Mouse (Mus musculus) liver, postnatal 0 days (tissue): Measurements from ENCODE around the gene Slc35f6. TPM values are rescaled to one million over a fixed set of nuclear protein-coding genes. Genes with fewer than 3 reads are reported as not detected.

Experiments
- ATAC-seq: fragments of 200-750 bp; cut with Nextera tagmentation; 2 replicates; pipeline ENCODE4 v1.8.0; 2017; ENCODE audit warnings: mild to moderate bottlenecking, moderate library complexity
- DNase-seq: peaks from one replicate; pipeline ENCODE4 v3.0.0-alpha.2; 2016
- H3K27ac ChIP-seq: fragments of 300-500 bp; sonication (generic); 2 replicates; pipeline ENCODE4 v1.5.1; 2014; ENCODE audit warnings: antibody characterized with exemption, moderate library complexity, mild to moderate bottlenecking, low read depth
- H3K27me3 ChIP-seq: fragments of 300-500 bp; sonication (generic); 2 replicates; pipeline ENCODE4 v1.6.1; 2014; ENCODE audit warnings: low read length, control low read depth, mixed read lengths; ENCODE audit not compliant: insufficient read depth
- H3K36me3 ChIP-seq: fragments of 300-500 bp; sonication (generic); replicated peaks from 2 replicates; pipeline ENCODE4 v1.6.1; 2014; ENCODE audit warnings: mild to moderate bottlenecking, control low read depth, low read length, moderate library complexity, mixed read lengths; ENCODE audit not compliant: insufficient read depth
- H3K4me1 ChIP-seq: fragments of 300-500 bp; sonication (generic); 2 replicates; pipeline ENCODE4 v1.6.1; 2014; ENCODE audit warnings: antibody characterized with exemption, mild to moderate bottlenecking, control low read depth; ENCODE audit not compliant: insufficient read depth
- H3K4me2 ChIP-seq: fragments of 300-500 bp; sonication (generic); 2 replicates; pipeline ENCODE4 v1.6.1; 2014; ENCODE audit warnings: low read depth, mild to moderate bottlenecking, low read length, moderate library complexity, mixed read lengths
- H3K4me3 ChIP-seq: fragments of 300-500 bp; sonication (generic); 2 replicates; pipeline ENCODE4 v1.5.1; 2014; ENCODE audit warnings: low read depth, low read length
- H3K9ac ChIP-seq: fragments of 300-500 bp; sonication (generic); replicated peaks from 2 replicates; pipeline ENCODE4 v1.6.1; 2014; ENCODE audit warnings: mild to moderate bottlenecking, moderate library complexity
- H3K9me3 ChIP-seq: fragments of 300-500 bp; sonication (generic); 2 replicates; pipeline ENCODE4 v1.6.1; 2016; ENCODE audit warnings: mild to moderate bottlenecking, control low read depth, low read length, mixed read lengths
- CTCF ChIP-seq: sonication (generic); IDR thresholded peaks from 2 replicates; pipeline ENCODE4 v1.5.1; 2016; ENCODE audit warnings: antibody characterized with exemption, low read depth
- EP300 ChIP-seq: IDR thresholded peaks from 2 replicates; pipeline ENCODE4 v1.6.1; 2016; ENCODE audit warnings: antibody characterized with exemption, low read depth, mild to moderate bottlenecking
- WGBS: fragments of 180-500 bp; shearing (Covaris S2); extraction: QIAGEN DNeasy Blood & Tissue Kit; methylation state at CpG from one replicate; pipeline ENCODE4 v1.1.7; 2014; ENCODE audit not compliant: insufficient replicate concordance; 5-methylcytosine and 5-hydroxymethylcytosine counted together
- polyA plus RNA-seq: library from polyadenylated mRNA; unstranded; fragments of >200 nt; fragmentation: Nextera tagmentation; extraction: Ambion mirVana; gene quantifications from 2 replicates; pipeline ENCODE4 v1.2.1, GENCODE M21; 2015

The Slc35f6 gene
- polyA plus RNA-seq, 1 experiment from 2014 or later = 13.8 TPM

DNA sequence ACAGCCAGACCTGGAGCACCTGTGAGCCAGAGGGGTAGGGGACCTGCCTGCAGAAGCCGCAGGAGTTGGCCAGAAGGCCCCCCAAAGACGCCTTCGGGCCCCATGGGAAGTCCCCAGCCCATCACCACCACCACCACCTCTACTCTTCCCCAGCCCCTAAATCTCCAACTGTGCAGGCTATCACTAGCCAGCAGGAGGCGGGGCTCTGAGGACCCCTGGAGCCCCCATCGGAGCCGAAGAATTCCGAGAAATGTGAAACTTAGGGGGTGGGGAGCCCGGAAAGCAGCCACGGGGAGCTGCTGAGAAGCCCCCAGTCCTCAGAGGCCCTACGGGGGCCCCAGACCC is 24.9 kb upstream of the Slc35f6 start:
- ATAC-seq = no peak

DNA sequence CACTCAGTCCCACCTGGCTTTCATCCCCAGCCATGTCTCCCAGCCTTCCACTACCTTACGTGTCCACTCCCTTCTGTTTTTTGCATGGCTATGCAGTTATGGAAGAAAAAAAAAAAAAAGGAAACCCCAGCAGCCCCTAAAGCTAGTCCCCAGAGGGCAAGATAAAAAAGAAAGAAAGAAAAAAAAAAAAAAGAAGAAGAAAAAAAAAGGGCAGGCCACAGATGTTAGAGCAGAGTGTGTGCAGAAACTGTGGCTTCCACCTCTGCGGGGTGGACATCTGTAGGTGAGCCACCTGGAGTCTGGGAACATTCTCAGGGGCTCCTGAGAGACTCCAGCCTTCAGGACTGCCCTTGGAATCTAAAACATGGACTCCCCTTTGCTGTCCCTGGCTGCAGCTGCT is 24.4 kb upstream of the Slc35f6 start:
- Histone ChIP-seq H3K4me1 (peaks cover 23% of the 10 kb centered on the region), H3K36me3 (no peaks in the 10 kb centered on the region), H3K4me2 (0 out of 2 replicates have a peak overlapping the region, but pooled peaks have one; percentile 61), H3K9me3 (no peaks in the 10 kb centered on the region), H3K27ac (no peak overlapping the region), H3K4me3 (peak overlapping the region; percentile 25; the same call in 1 of the 2 replicates), H3K27me3 (peaks cover 30% of the 10 kb centered on the region), H3K9ac (no peak overlapping the region)
- no peak for TF ChIP-seq EP300
- TF ChIP-seq CTCF = no peak
- ATAC-seq = no peak
- no peak for DNase-seq
- WGBS = 45% methylated on average over 2 of the region's 2 CpGs

More for the DNA sequence above, 24.9 kb upstream of the Slc35f6 start:
- 4% methylated on average over 10 of the region's 10 CpGs for WGBS
- Histone ChIP-seq H3K9me3 (no peaks in the 10 kb centered on the region), H3K9ac (no peak overlapping the region), H3K27me3 (peaks cover 30% of the 10 kb centered on the region), H3K36me3 (no peaks in the 10 kb centered on the region), H3K4me3 (peak overlapping the region; percentile 25), H3K4me2 (peak overlapping the region; percentile 61), H3K27ac (no peak overlapping the region), H3K4me1 (peaks cover 28% of the 10 kb centered on the region)
- no peak for TF ChIP-seq CTCF
- TF ChIP-seq EP300 = no peak
- DNase-seq = no peak

- no peak for ATAC-seq
- no peak for TF ChIP-seq EP300
- no peak for TF ChIP-seq CTCF
- H3K9ac ChIP-seq = no peak overlapping the region
These were observed 23.4 kb upstream of the Slc35f6 start for GRCm38 (mm10) chr5:30624311-30624710.

GRCm38 (mm10) chr5:30624908-30625307 is 22.8 kb upstream of the Slc35f6 start:
- H3K9ac ChIP-seq = no peak overlapping the region
- peaks cover 30% of the 10 kb centered on the region for H3K27me3 ChIP-seq
- H3K4me3 ChIP-seq = no peak overlapping the region
- WGBS = 48% methylated on average over 4 of the region's 4 CpGs
- no peaks in the 10 kb centered on the region for H3K36me3 ChIP-seq
- TF ChIP-seq CTCF (no peak), EP300 (no peak)
- ATAC-seq = no peak
- no peak for DNase-seq
- H3K4me2 ChIP-seq = no peak overlapping the region
- peaks cover 21% of the 10 kb centered on the region for H3K4me1 ChIP-seq
- no peak overlapping the region for H3K27ac ChIP-seq
- no peaks in the 10 kb centered on the region for H3K9me3 ChIP-seq

More at GRCm38 (mm10) chr5:30624311-30624710, 23.4 kb upstream of the Slc35f6 start:
- Histone ChIP-seq H3K4me3 (no peak overlapping the region), H3K4me1 (peaks cover 21% of the 10 kb centered on the region), H3K27me3 (peaks cover 30% of the 10 kb centered on the region), H3K27ac (no peak overlapping the region), H3K4me2 (no peak overlapping the region), H3K9me3 (no peaks in the 10 kb centered on the region), H3K36me3 (no peaks in the 10 kb centered on the region)
- WGBS = 26% methylated on average over 1 of the region's 1 CpGs
- no peak for DNase-seq

GRCm38 (mm10) chr5:30625379-30625778 is 22.4 kb upstream of the Slc35f6 start:
- no peak overlapping the region for H3K9ac ChIP-seq
- peaks cover 28% of the 10 kb centered on the region for H3K27me3 ChIP-seq
- peaks cover 21% of the 10 kb centered on the region for H3K4me1 ChIP-seq
- no peak overlapping the region for H3K4me3 ChIP-seq
- H3K27ac ChIP-seq = no peak overlapping the region
- WGBS = 63% methylated on average over 3 of the region's 3 CpGs
- ATAC-seq = no peak
- TF ChIP-seq CTCF (no peak), EP300 (no peak)
- H3K36me3 ChIP-seq = no peaks in the 10 kb centered on the region
- no peak overlapping the region for H3K4me2 ChIP-seq
- no peaks in the 10 kb centered on the region for H3K9me3 ChIP-seq
- DNase-seq = no peak

- TF ChIP-seq EP300 = no peak
- TF ChIP-seq CTCF = no peak
- no peak overlapping the region for H3K9ac ChIP-seq
- ATAC-seq (peak; percentile 78), DNase-seq (peak; percentile 34)
- peaks cover 18% of the 10 kb centered on the region for H3K27me3 ChIP-seq
- H3K27ac ChIP-seq = no peak overlapping the region
- 62% methylated on average over 8 of the region's 8 CpGs for WGBS
- H3K36me3 ChIP-seq = no peaks in the 10 kb centered on the region
- no peak overlapping the region for H3K4me2 ChIP-seq
- no peaks in the 10 kb centered on the region for H3K9me3 ChIP-seq
- peaks cover 21% of the 10 kb centered on the region for H3K4me1 ChIP-seq
- no peak overlapping the region for H3K4me3 ChIP-seq
These were observed 21.2 kb upstream of the Slc35f6 start for GRCm38 (mm10) chr5:30626331-30627105.
